Mouse (Mus musculus) small intestine, adult 2 months (tissue): ENCODE data around the gene Trim2.

Experiments
- CTCF ChIP-seq: fragments of 200-500 bp; IDR thresholded peaks from 2 replicates; pipeline ENCODE4 v1.5.1; 2012; ENCODE audit warnings: low read depth, mild to moderate bottlenecking, control low read depth, inconsistent platforms, low read length, moderate library complexity, mixed read lengths; ENCODE audit not compliant: insufficient replicate concordance, insufficient read length; ENCODE audit errors: extremely low read depth
- POLR2A ChIP-seq: fragments of 200-500 bp; IDR thresholded peaks from 2 replicates; pipeline ENCODE4 v1.6.1; 2012; ENCODE audit warnings: low read depth, mild to moderate bottlenecking, control low read depth, inconsistent platforms, low read length, moderate library complexity

DNA sequence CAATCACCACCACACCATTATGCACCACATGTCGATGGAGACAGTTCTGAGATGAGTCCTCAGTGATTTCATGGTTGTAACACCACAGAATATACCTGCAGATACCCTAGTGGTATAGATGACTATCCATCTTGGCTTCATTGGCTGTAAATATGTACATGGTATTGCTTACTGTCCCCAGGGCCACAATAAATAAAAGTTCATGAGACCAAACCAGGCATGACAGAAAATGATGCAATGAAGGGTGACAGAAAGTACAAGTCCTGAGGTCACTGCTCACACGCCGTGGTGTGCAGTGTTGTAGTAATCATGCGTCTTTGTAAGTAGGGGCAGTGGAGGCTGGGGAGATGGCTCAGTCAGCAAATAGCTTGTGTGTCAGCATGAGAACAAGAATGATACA lies 65.6 kb downstream of the Trim2 start:
- TF ChIP-seq POLR2A (no peak), CTCF (no peak)
